Mouse (Mus musculus) heart, postnatal 0 days (tissue): ENCODE results near the gene Abhd12. TPM values are rescaled to one million over a fixed set of nuclear protein-coding genes. Genes with fewer than 3 reads are reported as not detected.

Experiments
- ATAC-seq: fragments of 200-750 bp; cut with Nextera tagmentation; 2 replicates; pipeline ENCODE4 v1.8.0; 2017; ENCODE audit warnings: low read depth, moderate number of reproducible peaks, moderate library complexity; ENCODE audit not compliant: insufficient read depth
- DNase-seq: peaks from one replicate; pipeline ENCODE4 v3.0.0-alpha.2; 2016; ENCODE audit warnings: low spot score
- H3K27ac ChIP-seq: fragments of 300-500 bp; sonication (generic); 2 replicates; pipeline ENCODE4 v1.5.1; 2014; ENCODE audit warnings: low read depth, mild to moderate bottlenecking
- H3K27me3 ChIP-seq: fragments of 300-500 bp; sonication (generic); 2 replicates; pipeline ENCODE4 v1.6.1; 2014; ENCODE audit warnings: low read length, mixed read lengths; ENCODE audit not compliant: control insufficient read depth, insufficient read depth
- H3K36me3 ChIP-seq: fragments of 300-500 bp; sonication (generic); replicated peaks from 2 replicates; pipeline ENCODE4 v1.6.1; 2014; ENCODE audit warnings: low read length, mixed read lengths; ENCODE audit not compliant: control insufficient read depth, insufficient read depth
- H3K4me1 ChIP-seq: fragments of 300-500 bp; sonication (generic); 2 replicates; pipeline ENCODE4 v1.6.1; 2014; ENCODE audit warnings: antibody characterized with exemption; ENCODE audit not compliant: control insufficient read depth, insufficient read depth
- H3K4me2 ChIP-seq: fragments of 300-500 bp; sonication (generic); 2 replicates; pipeline ENCODE4 v1.6.1; 2014; ENCODE audit warnings: low read depth, mild to moderate bottlenecking, low read length, moderate library complexity
- H3K4me3 ChIP-seq: fragments of 300-500 bp; sonication (generic); 2 replicates; pipeline ENCODE4 v1.5.1; 2014; ENCODE audit warnings: low read depth, low read length
- H3K9ac ChIP-seq: fragments of 300-500 bp; sonication (generic); replicated peaks from 2 replicates; pipeline ENCODE4 v1.6.1; 2014; ENCODE audit warnings: low read depth, low read length, mixed read lengths
- H3K9me3 ChIP-seq: fragments of 300-500 bp; sonication (generic); replicated peaks from 2 replicates; pipeline ENCODE4 v1.6.1; 2016; ENCODE audit warnings: low read length; ENCODE audit not compliant: control insufficient read depth
- CTCF ChIP-seq: IDR thresholded peaks from 2 replicates; pipeline ENCODE4 v1.5.1; 2016; ENCODE audit warnings: antibody characterized with exemption, control low read depth, low read depth
- EP300 ChIP-seq: IDR thresholded peaks from 2 replicates; pipeline ENCODE4 v1.6.1; 2016; ENCODE audit warnings: antibody characterized with exemption, low read depth
- WGBS: fragments of 180-500 bp; shearing (Covaris S2); extraction: QIAGEN DNeasy Blood & Tissue Kit; methylation state at CpG from one replicate; pipeline ENCODE4 v1.1.7; 2014; 5-methylcytosine and 5-hydroxymethylcytosine counted together
- polyA plus RNA-seq: library from polyadenylated mRNA; unstranded; fragments of >200 nt; fragmentation: Nextera tagmentation; extraction: Ambion mirVana; gene quantifications from 2 replicates; pipeline ENCODE4 v1.2.1, GENCODE M21; 2015
- total RNA-seq: library from RNA; depleted of rRNA; stranded (reverse); fragments of >200 nt; gene quantifications from 2 replicates; pipeline ENCODE4 v1.2.3, GENCODE M21; 2014; ENCODE audit warnings: low replicate concordance

The Abhd12 gene
- total and polyA plus RNA-seq, 2 experiments from 2014 or later: 31.5 to 32.6 TPM

DNA sequence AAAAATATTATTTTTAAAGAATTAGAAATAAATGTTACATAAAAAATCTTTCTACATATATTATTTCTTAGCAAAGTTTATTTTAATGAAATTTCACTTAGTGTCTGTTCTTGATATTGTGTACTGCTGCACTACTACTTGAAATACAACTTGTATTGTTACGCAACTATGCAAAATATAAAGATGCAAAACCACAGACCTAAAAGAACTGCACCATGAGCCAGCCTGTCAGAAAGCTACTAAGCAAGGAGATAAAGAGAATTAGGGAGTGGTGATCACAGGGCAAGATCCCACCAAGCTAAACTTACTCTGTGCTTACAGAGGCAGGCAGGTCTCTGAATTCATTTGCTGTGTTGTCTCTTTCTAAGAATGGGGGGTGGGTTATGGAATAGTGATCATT is 29.3 kb downstream of the Abhd12 start:
- no peak overlapping the region for H3K27ac ChIP-seq
- ATAC-seq (no peak), DNase-seq (no peak)
- no peaks in the 10 kb centered on the region for H3K9me3 ChIP-seq
- no peak overlapping the region for H3K4me2 ChIP-seq
- H3K4me3 ChIP-seq: no peak overlapping the region
- H3K36me3 ChIP-seq: no peaks in the 10 kb centered on the region
- H3K4me1 ChIP-seq: no peaks in the 10 kb centered on the region
- TF ChIP-seq EP300 (no peak), CTCF (no peak)
- WGBS: 96% methylated on average over 1 of the region's 1 CpGs
- no peaks in the 10 kb centered on the region for H3K27me3 ChIP-seq
- no peak overlapping the region for H3K9ac ChIP-seq

DNA sequence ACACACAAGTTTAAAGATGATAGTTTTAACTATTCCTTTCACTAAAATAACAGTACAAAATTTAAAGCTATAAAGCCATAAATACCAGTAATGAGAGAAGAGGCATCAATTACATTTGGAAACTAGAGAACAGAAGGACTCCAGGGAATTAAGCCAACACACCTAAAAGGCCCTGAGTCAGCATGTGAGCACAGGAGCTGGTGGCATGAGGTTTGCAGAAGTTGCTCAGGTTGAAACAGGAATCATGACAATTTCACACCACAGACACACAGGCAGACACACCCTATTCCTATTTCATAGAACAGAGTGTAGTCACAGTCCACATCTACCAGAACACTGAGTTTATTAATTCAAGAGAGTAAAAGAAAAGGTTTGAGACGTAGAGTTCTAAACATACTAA is 30.0 kb downstream of the Abhd12 start:
- H3K27ac ChIP-seq: no peak overlapping the region
- ATAC-seq (no peak), DNase-seq (no peak)
- H3K9ac ChIP-seq: no peak overlapping the region
- H3K4me1 ChIP-seq: no peaks in the 10 kb centered on the region
- 76% methylated on average over 1 of the region's 1 CpGs for WGBS
- H3K27me3 ChIP-seq: no peaks in the 10 kb centered on the region
- H3K36me3 ChIP-seq: no peaks in the 10 kb centered on the region
- TF ChIP-seq EP300 (no peak), CTCF (no peak)
- H3K4me2 ChIP-seq: no peak overlapping the region
- no peaks in the 10 kb centered on the region for H3K9me3 ChIP-seq
- H3K4me3 ChIP-seq: no peak overlapping the region

DNA sequence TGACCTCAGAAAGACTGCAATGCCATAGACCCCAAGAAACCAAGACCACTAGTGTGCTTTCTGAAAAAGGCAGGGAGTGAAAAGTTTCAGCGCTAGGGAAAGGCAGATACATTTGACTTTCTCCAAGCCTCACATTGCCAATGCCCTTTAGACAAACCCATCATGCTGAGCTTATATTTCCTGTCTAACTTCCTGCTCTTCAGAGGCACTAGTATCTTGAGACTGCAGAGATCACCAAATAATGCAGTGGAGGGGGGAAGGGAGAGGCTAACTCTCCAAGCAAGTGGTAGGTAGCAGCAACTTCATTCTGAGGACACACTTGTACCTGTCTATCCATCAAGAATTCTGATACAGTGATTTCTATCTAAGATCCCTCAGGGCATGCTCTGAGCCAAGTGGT is 35.1 kb downstream of the Abhd12 start:
- DNase-seq (no peak), ATAC-seq (no peak)
- Histone ChIP-seq H3K27me3 (no peaks in the 10 kb centered on the region), H3K9me3 (no peaks in the 10 kb centered on the region), H3K36me3 (no peaks in the 10 kb centered on the region), H3K4me2 (no peak overlapping the region), H3K27ac (no peak overlapping the region), H3K9ac (no peak overlapping the region), H3K4me3 (no peak overlapping the region), H3K4me1 (no peaks in the 10 kb centered on the region)
- 72% methylated on average over 1 of the region's 1 CpGs for WGBS
- TF ChIP-seq CTCF: no peak
- no peak for TF ChIP-seq EP300

DNA sequence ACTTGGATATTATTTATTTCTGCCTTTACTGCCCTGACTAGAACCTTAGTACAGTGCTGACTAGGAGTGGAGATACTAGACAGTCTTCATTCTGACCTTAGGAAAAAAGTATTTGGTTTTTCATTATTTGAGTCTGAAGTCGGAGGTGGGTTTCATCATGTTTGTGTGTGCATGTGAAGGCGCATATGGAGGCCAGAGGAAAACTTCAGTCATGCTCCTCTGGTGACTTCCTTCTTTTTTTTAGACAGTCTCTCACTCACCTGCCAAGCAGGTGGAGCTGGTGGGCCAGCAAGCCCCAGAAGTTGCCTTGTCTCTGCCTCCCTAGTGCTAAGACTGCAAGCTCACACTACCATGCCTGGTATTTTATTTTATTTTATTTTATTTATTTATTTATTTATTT is 37.5 kb downstream of the Abhd12 start:
- no peak overlapping the region for H3K4me2 ChIP-seq
- ATAC-seq (no peak), DNase-seq (no peak)
- H3K36me3 ChIP-seq: no peaks in the 10 kb centered on the region
- H3K27ac ChIP-seq: no peak overlapping the region
- H3K27me3 ChIP-seq: no peaks in the 10 kb centered on the region
- 94% methylated on average over 2 of the region's 2 CpGs for WGBS
- no peaks in the 10 kb centered on the region for H3K4me1 ChIP-seq
- TF ChIP-seq EP300 (no peak), CTCF (no peak)
- H3K9me3 ChIP-seq: no peaks in the 10 kb centered on the region
- no peak overlapping the region for H3K9ac ChIP-seq
- H3K4me3 ChIP-seq: no peak overlapping the region

DNA sequence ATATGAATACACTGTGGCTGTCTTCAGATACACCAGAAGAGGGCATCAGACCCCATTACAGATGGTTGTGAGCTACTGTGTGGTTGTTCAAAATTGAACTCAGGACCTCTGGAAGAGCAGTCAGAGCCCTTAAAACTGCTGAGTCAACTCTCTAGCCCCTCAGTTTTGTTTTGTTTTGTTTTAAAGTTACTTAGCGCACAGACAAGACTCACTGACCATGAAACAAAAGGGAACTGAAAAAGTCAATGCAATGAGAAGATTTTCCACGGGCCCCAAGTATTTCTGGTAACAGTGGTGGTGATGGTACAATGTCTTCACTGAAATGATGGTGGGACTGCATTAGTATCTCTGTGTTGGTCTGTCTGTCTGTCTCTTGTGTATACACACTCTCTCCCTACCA is 43.4 kb downstream of the Abhd12 start:
- 86% methylated on average over 2 of the region's 2 CpGs for WGBS
- TF ChIP-seq EP300 (no peak), CTCF (no peak)
- H3K9ac ChIP-seq: no peak overlapping the region
- no peaks in the 10 kb centered on the region for H3K27me3 ChIP-seq
- H3K27ac ChIP-seq: no peak overlapping the region
- H3K4me1 ChIP-seq: no peaks in the 10 kb centered on the region
- H3K36me3 ChIP-seq: no peaks in the 10 kb centered on the region
- no peak overlapping the region for H3K4me2 ChIP-seq
- no peaks in the 10 kb centered on the region for H3K9me3 ChIP-seq
- no peak overlapping the region for H3K4me3 ChIP-seq
- DNase-seq: no peak
- ATAC-seq: no peak

DNA sequence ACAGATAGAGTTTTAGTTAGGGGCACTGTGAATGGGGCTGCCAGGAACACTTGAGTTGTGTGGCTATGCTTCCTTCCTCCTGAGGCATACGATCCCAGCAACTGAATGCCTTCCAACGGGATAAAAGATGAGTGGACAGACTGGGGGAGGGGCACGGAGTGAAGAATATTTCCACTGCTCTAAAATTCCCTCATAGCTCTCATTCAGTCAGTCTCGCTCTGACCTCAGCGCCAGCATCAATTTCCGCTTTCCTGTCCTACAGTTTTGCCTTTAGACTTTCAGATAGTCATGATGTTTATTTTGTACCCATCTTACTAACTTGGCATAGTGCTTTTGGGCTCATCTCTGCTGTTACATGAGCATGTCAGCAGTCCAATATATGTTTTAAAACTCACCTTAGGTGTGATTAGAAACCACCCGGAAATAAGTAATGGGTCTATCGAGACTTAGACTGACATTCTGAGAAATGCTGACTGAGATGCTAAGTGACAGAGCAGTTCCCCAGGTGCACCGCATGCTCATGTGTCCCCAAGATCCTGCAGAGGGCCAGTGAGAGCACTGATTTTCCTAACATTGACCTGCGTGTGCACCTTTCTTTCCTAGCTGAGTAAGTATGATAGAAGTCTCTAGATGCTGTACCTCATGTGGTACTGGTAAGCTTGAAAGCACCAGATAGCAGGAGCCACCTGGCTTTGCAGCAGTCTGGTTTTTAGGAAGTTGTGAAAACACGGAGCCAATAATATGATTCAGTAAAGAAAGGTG is 44.7 kb downstream of the Abhd12 start:
- no peak overlapping the region for H3K27ac ChIP-seq
- H3K4me2 ChIP-seq: no peak overlapping the region
- no peak for TF ChIP-seq CTCF
- TF ChIP-seq EP300: no peak
- no peak overlapping the region for H3K9ac ChIP-seq
- no peak overlapping the region for H3K4me3 ChIP-seq
- DNase-seq (no peak), ATAC-seq (no peak)
- H3K27me3 ChIP-seq: no peaks in the 10 kb centered on the region
- 0 out of 2 replicates have a peak, but pooled peaks cover 4% of the 10 kb centered on the region for H3K36me3 ChIP-seq
- H3K9me3 ChIP-seq: no peaks in the 10 kb centered on the region
- no peaks in the 10 kb centered on the region for H3K4me1 ChIP-seq
- WGBS: 69% methylated on average over 11 of the region's 11 CpGs
